Comparison of ENCODE assay signal across 31 mouse cellular contexts in genomic region chr13:47484819-47485218, GRCm38 (mm10).
"Had no signal": no experiment of that assay in that cellular context is flagged by ENCODE, and none has a peak within 500 bp of the region (broad histone marks: within the 10 kb centered on the region; RNA-seq: fewer than 3 reads in every experiment).

No protein-coding gene starts in this region.

- H3K27ac ChIP-seq: heart, embryonic 13.5 days; heart, embryonic 15.5 days; hindbrain, embryonic 10.5 days; hindbrain, embryonic 12.5 days; hindbrain, embryonic 13.5 days; hindbrain, embryonic 14.5 days; hindbrain, embryonic 15.5 days; hindbrain, postnatal 0 days; intestine, embryonic 15.5 days; kidney, embryonic 15.5 days; kidney, postnatal 0 days; layer of hippocampus, adult 2 months; left cerebral cortex, adult 2 months had no signal

- H3K9me3 ChIP-seq: heart, embryonic 12.5 days; heart, embryonic 13.5 days; heart, embryonic 15.5 days; hindbrain, embryonic 10.5 days; hindbrain, embryonic 12.5 days; hindbrain, embryonic 13.5 days; hindbrain, embryonic 15.5 days; intestine, embryonic 15.5 days; kidney, embryonic 15.5 days had no signal

- H3K4me1 ChIP-seq: heart, embryonic 12.5 days; heart, embryonic 13.5 days; heart, embryonic 15.5 days; hindbrain, embryonic 10.5 days; hindbrain, embryonic 12.5 days; hindbrain, embryonic 13.5 days; hindbrain, embryonic 15.5 days; intestine, embryonic 15.5 days; kidney, embryonic 15.5 days had no signal

- H3K4me3 ChIP-seq: heart, embryonic 12.5 days; heart, embryonic 13.5 days; heart, embryonic 15.5 days; hindbrain, embryonic 10.5 days; hindbrain, embryonic 12.5 days; hindbrain, embryonic 13.5 days; hindbrain, embryonic 15.5 days; intestine, embryonic 15.5 days; kidney, embryonic 15.5 days; layer of hippocampus, adult 2 months; left cerebral cortex, adult 2 months had no signal

- DNase-seq: heart, postnatal 10 days; heart, postnatal 14 days; heart, postnatal 36 days; heart, postnatal 4 days; kidney, adult 11 months; kidney, adult 18-20 months; kidney, adult 2 months; kidney, adult 8-10 months; kidney, adult 9 months; kidney, postnatal 10 days; kidney, postnatal 14 days; kidney, postnatal 25 days; kidney, postnatal 36 days; kidney, postnatal 4 days; layer of hippocampus, adult 9-11 months; layer of hippocampus, postnatal 36 days had no signal

- H3K27me3 ChIP-seq: heart, embryonic 12.5 days; heart, embryonic 13.5 days; heart, embryonic 15.5 days; hindbrain, embryonic 12.5 days; hindbrain, embryonic 13.5 days; hindbrain, embryonic 15.5 days; intestine, embryonic 15.5 days had no signal

- H3K4me2 ChIP-seq: heart, embryonic 11.5 days; heart, embryonic 12.5 days; heart, embryonic 13.5 days; heart, embryonic 15.5 days; hindbrain, embryonic 12.5 days; hindbrain, embryonic 13.5 days; hindbrain, embryonic 14.5 days; hindbrain, embryonic 15.5 days; intestine, embryonic 15.5 days; kidney, embryonic 15.5 days had no signal

- H3K36me3 ChIP-seq: heart, embryonic 12.5 days; heart, embryonic 13.5 days; heart, embryonic 15.5 days; hindbrain, embryonic 10.5 days; hindbrain, embryonic 12.5 days; hindbrain, embryonic 13.5 days; hindbrain, embryonic 15.5 days; intestine, embryonic 15.5 days; kidney, embryonic 15.5 days had no signal

- H3K9ac ChIP-seq: heart, embryonic 12.5 days; heart, embryonic 13.5 days; heart, embryonic 15.5 days; hindbrain, embryonic 12.5 days; hindbrain, embryonic 13.5 days; hindbrain, embryonic 14.5 days; hindbrain, embryonic 15.5 days; intestine, embryonic 15.5 days; kidney, embryonic 15.5 days had no signal
